Mouse (Mus musculus) T-helper 1 cell (primary cell): ENCODE measurements around the gene Lpcat2.

Experiments
- in situ Hi-C: fragments of 300-600 bp; cut with MboI, MseI; formaldehyde crosslinking; loops from one replicate; pipeline ENCODE4 v1.15.1; 2025; ENCODE audit warnings: high pct_unique_total_duplicates

Gene Lpcat2

DNA sequence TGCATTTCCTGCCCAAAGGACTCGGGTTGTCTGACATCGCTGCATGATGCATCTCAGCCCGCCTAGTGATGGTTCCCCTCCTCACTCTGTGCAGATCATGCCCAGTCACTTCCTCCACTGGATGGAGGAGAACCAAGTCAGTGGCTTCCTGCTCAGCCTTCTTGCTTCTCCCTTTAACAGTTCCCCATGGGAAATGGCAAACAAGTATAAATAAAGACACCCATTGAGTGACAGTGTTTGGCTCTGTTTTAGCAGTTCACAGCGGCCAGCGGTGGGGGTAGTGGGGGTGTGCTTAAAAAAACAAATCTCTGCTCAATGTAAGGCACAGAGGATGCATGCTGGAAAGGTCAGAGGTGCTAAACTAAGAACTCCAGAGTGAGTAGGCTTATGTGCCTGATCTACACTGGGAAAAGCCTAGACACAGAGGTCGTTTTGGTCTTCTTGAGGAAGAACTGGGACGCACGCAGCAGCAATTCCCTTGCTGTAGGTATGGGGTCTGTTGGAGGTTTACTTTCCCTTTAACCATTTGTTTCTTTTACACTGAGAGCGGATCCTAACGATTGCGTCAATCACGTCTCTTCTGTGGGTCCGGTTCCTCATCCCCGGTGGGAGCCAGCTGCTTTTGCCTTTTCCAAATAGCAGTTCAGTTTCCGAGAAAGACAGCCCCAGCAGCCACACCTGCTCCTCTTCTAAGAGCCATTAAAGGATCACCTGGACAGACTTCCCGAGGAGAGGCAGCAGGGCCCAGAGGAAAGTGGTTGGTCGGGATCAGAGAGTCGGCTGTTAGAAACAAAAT is 1.8 kb upstream of the Lpcat2 start:
- in situ Hi-C loops: loop anchor here (25.0 kb wide), 1 partner anchor 1816 kb away; no protein-coding TSS in a partner anchor

DNA sequence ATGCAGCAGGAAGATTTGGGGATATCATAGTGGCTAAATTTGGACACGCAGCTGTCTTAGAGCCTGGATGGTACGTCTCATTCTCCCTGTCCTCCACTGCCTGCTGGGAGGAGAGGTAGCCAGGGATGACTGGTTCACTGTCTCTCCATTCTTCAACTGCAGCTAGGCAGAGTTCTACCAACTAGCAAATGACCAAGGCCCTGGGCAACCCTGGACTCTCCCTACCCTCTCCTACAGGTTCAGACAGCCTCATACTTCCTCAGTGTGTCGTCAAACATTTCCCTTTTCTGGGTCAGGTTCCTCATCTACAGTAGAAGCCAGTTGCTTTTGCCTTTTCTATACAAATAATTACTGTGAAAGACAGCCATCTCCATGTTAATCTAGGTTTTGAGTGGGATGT is 466 bp upstream of the Lpcat2 start:
- in situ Hi-C loops: loop anchor here (25.0 kb wide), 1 partner anchor 1817 kb away; no protein-coding TSS in a partner anchor

DNA sequence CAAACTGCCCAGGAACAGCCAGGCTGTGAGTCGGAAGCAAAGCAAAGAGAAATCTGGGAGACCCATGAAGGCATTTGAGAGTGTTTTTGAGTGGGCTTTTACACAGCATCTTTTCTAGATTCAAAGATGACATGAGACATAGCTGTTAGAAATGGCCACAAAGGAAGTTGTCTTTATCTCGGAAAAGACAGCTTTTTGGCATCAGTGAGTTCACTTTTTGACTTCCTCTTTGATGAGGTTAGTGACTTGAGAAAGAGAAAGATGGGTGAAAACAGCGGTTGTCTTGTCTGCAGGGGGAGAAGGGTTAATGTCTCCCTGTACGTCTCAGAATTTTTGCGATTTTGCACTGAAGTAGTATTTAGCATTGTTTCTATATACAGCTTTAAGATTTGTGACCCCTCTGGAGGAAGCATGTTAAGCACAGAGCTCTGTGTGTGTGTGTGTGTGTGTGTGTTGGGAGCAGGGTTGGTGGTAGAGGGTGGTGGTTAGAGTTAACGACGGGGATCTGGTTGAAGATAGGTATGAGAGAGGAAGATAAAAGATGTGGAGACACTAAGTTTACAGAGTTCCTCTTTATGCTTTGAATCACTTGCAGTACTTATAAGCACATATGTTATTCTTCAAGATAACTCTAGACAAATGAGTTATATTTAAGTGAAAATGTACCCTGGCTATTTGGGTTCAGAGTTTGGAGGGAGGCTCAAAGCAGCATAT is 1.3 kb downstream of the Lpcat2 start:
- in situ Hi-C loops: loop anchor here (25.0 kb wide), 1 partner anchor 1819 kb away; no protein-coding TSS in a partner anchor

DNA sequence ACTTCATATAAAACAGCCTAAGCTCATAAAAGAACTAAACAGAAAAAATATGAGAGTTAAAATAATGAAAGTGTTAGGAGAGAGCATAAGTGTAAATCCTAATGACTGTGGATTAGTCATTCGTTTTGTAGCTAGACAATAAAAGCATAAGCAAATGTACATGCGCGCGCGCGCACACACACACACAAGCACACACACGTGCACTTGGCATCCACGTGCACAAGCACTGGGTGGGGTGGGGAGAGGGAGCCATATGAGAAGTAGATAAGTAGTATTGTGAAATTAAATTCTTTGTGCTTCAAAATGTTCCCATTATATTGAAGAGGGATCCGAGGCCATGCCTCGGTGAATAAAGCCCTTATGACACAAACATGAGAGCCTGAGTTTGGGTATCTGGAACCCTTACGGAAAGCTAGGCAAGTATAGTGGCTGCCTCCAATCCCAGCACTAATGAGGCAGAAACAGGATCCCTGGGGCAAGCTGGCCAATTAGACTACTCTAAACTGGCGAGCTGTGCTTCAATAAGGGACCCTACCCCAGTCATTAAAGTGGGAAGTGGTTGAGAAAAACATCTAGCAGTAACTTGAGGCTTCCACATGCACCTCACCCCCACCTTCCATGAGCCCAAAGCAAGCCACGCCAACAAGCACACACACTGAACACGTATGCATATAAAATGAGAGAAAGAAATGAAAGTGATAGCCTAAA is 3.5 kb downstream of the Lpcat2 start:
- in situ Hi-C loops: loop anchor here (25.0 kb wide), 1 partner anchor 1821 kb away; no protein-coding TSS in a partner anchor

DNA sequence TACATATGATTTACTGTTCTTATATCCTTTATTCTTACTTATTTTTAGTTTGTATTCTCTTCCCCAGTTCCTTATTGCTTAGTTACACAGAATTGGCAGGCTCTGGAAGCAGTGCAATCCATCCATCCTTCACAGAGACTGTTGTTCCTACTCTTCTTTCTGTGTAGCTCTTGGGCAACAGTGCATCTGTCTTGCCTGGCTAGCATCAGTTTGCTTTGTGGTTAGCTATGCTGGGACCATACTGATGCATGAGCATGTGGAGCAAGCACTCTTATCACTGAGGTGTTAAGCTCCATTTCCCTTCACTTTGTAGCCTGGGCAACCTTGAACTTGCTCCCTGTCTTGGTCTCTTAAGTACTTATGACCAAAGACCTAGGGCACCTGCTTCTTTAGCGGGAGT is 6.8 kb downstream of the Lpcat2 start:
- in situ Hi-C loops: loop anchor here (25.0 kb wide), 1 partner anchor 1825 kb away; no protein-coding TSS in a partner anchor

GRCm38 (mm10) chr8:92870281-92870680 is 15.1 kb downstream of the Lpcat2 start:
- in situ Hi-C loops: loop anchor here (25.0 kb wide), 1 partner anchor 1833 kb away; no protein-coding TSS in a partner anchor

DNA sequence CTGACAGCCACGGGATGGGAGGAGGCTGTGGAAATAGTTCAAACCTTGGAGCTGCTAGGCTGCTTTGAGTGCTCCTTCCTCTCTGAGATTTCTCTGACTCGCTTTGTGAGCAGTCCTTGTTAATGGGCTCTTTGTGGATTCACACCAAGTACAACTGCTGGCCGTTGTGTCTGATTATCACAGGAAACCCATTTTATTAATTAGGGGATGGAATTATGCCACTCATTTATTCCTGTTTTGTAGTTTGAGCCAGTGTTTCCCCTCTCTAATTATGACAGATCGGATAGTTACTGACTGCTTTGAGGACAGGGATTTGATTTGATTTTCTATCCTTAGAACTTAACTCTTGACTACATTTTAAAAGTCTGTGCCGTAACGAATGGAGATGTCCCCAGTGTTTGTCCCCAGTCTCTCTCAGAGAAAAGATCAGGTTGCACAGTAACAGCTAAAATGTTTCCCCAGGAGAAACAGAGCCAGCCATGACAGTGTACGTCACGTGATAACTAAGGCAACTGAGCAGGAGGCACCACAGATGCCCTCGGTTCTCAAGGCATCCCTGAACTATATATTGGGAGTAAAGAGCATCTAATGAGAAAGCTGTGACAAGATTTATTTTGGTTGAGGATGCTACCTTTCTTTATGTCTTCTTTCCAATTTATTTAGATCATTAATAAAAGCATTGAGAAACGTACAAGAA is 17.1 kb downstream of the Lpcat2 start:
- in situ Hi-C loops: loop anchor here (25.0 kb wide), 1 partner anchor 1835 kb away; no protein-coding TSS in a partner anchor

DNA sequence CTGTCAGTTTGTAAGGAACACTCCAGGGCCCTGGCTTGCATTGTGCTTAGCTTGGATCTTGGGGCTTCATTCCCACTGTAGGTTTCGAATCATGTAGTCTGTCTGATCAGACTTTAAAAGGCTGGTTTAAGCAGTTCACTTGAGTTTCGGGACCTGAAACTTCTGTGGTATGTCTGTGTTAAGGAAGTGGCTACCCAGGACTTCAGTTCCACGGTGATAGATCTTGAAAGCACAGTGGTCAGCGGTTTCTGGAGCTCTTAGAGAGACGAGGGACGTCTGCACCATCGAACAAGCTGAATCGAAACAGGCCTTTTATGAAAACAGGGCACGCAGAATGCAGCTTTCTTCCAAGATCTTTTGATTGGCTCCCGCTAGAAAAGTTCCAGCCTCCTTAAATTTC is 20.7 kb downstream of the Lpcat2 start:
- in situ Hi-C loops: loop anchor here (25.0 kb wide), 1 partner anchor 1337 kb away; the partner anchor contains the start of gene Nup93

DNA sequence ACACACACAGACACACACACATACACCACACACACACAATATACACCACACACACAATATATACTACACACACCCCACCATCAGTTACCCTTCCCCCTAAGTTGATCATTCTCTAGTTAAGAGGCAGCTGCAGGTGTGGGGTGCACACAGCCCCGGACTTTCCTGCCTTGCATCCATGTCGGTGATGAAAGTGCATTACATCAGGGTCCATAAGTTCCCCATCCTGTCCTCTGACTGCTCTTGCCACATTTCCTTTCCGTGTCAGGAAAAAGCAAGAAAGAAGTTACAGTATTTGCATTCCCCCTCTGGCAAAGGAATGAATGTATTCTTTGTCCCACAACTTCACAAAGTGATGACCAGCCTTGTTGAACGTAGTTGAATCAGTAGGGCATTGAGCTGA is 26.1 kb downstream of the Lpcat2 start:
- in situ Hi-C loops: loop anchor here (25.0 kb wide), 1 partner anchor 1331 kb away; the partner anchor contains the start of gene Nup93

GRCm38 (mm10) chr8:92883771-92884170 is 28.6 kb downstream of the Lpcat2 start:
- in situ Hi-C loops: loop anchor here (25.0 kb wide), 1 partner anchor 1329 kb away; the partner anchor contains the start of gene Nup93

GRCm38 (mm10) chr8:92892216-92892615 is 37.1 kb downstream of the Lpcat2 start:
- in situ Hi-C loops: loop anchor here (25.0 kb wide), 1 partner anchor 1320 kb away; the partner anchor contains the start of gene Nup93

DNA sequence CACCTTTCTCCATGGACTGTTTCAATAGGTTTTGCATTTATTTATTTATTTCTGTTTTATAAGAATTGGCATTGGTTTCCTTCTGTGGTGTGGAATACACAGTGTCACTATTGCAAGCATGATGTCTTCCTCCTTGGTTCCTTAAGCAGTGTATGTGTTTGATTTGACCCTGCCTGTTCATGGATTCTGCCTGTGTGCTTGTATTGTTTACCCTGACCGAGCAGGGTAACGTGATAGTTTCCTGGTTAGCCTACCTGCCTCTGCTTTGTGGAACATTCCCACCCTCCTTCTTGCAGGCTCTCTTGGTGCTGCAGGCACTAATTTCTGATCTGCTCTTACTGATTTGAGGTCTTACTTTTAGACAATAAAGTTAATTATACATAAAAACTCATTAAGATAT is 38.7 kb downstream of the Lpcat2 start:
- in situ Hi-C loops: loop anchor here (25.0 kb wide), 1 partner anchor 1318 kb away; the partner anchor contains the start of gene Nup93

GRCm38 (mm10) chr8:92895053-92895452 is 39.9 kb downstream of the Lpcat2 start:
- in situ Hi-C loops: loop anchor here (25.0 kb wide), 1 partner anchor 1317 kb away; the partner anchor contains the start of gene Nup93

GRCm38 (mm10) chr8:92896056-92896455 is 40.9 kb downstream of the Lpcat2 start:
- in situ Hi-C loops: loop anchor here (25.0 kb wide), 1 partner anchor 1316 kb away; the partner anchor contains the start of gene Nup93

DNA sequence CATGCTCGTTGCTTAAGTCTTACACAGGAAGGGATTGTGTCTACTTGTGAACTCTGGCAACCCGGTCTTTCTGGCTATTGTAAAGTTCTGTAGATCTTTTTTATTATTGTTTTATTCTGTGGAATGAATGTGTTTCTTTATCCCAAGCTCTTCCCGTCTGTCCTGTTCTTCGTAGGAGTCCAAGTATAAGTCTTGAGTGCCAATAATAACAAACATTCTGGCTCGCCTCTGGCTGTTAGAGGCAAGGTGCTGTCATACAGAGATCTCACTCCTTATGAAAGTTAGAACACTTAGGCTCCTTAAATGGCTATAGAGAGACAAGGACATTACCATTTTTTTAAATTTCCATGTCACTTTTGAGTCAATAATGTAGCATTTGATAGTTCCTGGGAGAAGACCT is 41.5 kb downstream of the Lpcat2 start:
- in situ Hi-C loops: loop anchor here (25.0 kb wide), 1 partner anchor 1316 kb away; the partner anchor contains the start of gene Nup93

GRCm38 (mm10) chr8:92897794-92898193 is 42.7 kb downstream of the Lpcat2 start:
- in situ Hi-C loops: loop anchor here (25.0 kb wide), 1 partner anchor 1315 kb away; the partner anchor contains the start of gene Nup93

DNA sequence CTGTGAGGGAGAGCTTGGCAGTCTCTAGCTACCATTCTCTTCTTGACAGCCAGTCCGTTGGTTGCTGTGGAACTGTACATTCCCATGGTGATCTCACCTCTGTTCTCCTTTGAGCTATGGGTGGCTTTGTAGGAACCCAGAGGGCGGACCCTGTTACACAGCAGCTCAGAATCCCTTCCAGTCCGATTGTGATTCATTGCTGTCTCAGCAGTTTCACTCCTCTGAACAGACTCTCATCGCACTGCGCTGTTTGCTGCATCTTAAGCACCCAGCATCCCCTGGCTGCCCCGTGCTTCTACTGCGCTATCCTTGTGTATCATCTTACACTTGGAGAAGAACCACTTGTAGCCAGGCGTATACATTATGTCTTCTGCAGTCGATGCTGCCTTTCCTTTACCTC is 44.5 kb downstream of the Lpcat2 start:
- in situ Hi-C loops: loop anchor here (25.0 kb wide), 1 partner anchor 1313 kb away; the partner anchor contains the start of gene Nup93

DNA sequence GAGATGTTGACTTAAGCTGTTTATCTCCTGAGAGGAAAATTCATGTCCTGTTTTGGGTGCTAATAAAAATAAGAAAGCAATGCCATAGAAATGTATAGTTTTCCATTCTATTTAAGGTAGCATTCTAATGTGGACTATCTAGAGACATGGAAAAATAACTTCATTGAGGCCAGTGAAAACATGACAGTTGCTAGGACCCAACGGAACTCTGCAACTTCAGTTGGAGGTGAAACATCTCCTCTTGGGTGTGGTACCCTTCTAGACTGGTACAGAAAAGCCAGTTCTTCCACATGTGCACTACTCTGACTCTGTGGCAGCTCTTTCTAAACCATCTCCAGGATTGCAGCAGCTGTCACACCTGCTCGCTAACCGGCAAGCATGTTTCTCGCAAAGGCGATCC is 46.0 kb downstream of the Lpcat2 start, which contains the start of gene Capns2:
Gene Capns2 (plus strand): TSS at position 301 of the 400 bp plus-strand sequence.
- in situ Hi-C loops: no loop called here

- in situ Hi-C loops: no loop called here
Observed at GRCm38 (mm10) chr8:92902981-92903380, 47.8 kb downstream of the Lpcat2 start.

DNA sequence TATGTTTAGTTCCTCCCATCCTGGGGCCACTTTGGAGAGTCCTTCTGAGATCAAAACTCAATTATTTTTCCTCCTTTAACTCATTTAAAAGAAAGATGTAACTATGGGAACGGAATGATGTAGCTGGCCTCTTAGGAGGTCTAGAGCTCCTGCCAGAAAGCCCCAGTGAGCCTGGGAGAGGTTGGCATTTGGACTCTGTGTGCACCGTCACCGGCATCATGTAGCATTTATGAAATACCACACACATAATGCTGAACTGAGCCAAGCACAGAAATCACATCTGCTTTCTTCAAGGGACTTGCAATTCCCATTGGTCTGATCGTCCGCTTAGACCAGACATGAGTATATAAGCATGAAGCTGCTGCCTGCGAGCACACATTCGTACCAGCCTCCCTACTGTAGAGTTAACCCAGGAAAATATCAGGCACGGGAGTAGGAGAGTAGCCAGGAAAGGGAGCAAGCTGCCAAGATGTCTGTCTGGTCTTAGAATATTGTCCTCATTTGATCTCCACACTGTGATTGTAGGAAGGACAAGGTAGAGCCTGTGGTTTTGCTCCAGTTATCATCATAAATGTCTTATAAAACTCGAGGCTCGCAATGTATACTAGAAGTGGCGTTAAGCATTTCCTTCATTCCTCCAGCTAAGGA is 48.5 kb downstream of the Lpcat2 start:
- in situ Hi-C loops: no loop called here
